In genomic region chr11:53486822-53487594, GRCm38 (mm10) we compare ENCODE assay signal across 9 mouse cellular contexts. TPM values are rescaled to one million over a fixed set of nuclear protein-coding genes. Genes with fewer than 3 reads are reported as not detected.
DNase-seq lines count a peak whose midpoint lies in the region; ATAC-seq lines count a peak whose summit lies in the region.
"Had no signal": no experiment of that assay in that cellular context is flagged by ENCODE, and none has a peak within 500 bp of the region (broad histone marks: within the 10 kb centered on the region; RNA-seq: fewer than 3 reads in every experiment).

No protein-coding gene starts in this region.

- H3K9ac ChIP-seq in heart, embryonic 11.5 days (ENCODE audit: low read depth, low read length), result peak overlapping the region; percentile 56; the same call in 1 of the 2 replicates
- no peak overlapping the region; the same call in 1 of the 2 replicates for H3K9ac ChIP-seq in forebrain, embryonic 15.5 days (replicated peaks)
- H3K9ac ChIP-seq in midbrain, embryonic 12.5 days (replicated peaks), result no peak overlapping the region

- H3K9me3 ChIP-seq in heart, embryonic 11.5 days (replicated peaks; ENCODE audit: control insufficient read depth, low read length), result no peaks in the 10 kb centered on the region
- H3K9me3 ChIP-seq in forebrain, embryonic 15.5 days, result no peaks in the 10 kb centered on the region
- no peaks in the 10 kb centered on the region for H3K9me3 ChIP-seq in midbrain, embryonic 12.5 days

- no peak for ATAC-seq in heart, embryonic 11.5 days (replicated peaks; ENCODE audit: insufficient number of reproducible peaks, low FRiP score, low TSS enrichment)
- ATAC-seq in forebrain, embryonic 15.5 days (replicated peaks), result peak; percentile 57; the same call in 1 of the 2 replicates
- no peak for ATAC-seq in midbrain, embryonic 12.5 days (ENCODE audit: low FRiP score, low read depth)

- no peak overlapping the region for H3K27ac ChIP-seq in heart, embryonic 11.5 days (ENCODE audit: low read depth, low read length)
- H3K27ac ChIP-seq in forebrain, embryonic 15.5 days (replicated peaks), result no peak overlapping the region
- H3K27ac ChIP-seq in midbrain, embryonic 12.5 days (replicated peaks), result no peak overlapping the region
- H3K27ac ChIP-seq: macrophage had no signal

- H3K4me2 ChIP-seq in heart, embryonic 11.5 days, result peak overlapping the region; percentile 66
- H3K4me2 ChIP-seq in forebrain, embryonic 15.5 days (replicated peaks), result peak overlapping the region; percentile 42
- peak overlapping the region; percentile 34 for H3K4me2 ChIP-seq in midbrain, embryonic 12.5 days (replicated peaks)

- WGBS in heart, embryonic 11.5 days (ENCODE audit: insufficient replicate concordance), result 9% methylated on average over 27 of the region's 27 CpGs
- 16% methylated on average over 27 of the region's 27 CpGs for WGBS in forebrain, embryonic 15.5 days
- 12% methylated on average over 27 of the region's 27 CpGs for WGBS in midbrain, embryonic 12.5 days

- no peaks in the 10 kb centered on the region for H3K36me3 ChIP-seq in heart, embryonic 11.5 days (ENCODE audit: control insufficient read depth, insufficient read depth, low read length)
- no peaks in the 10 kb centered on the region for H3K36me3 ChIP-seq in forebrain, embryonic 15.5 days
- no peaks in the 10 kb centered on the region for H3K36me3 ChIP-seq in midbrain, embryonic 12.5 days

- H3K27me3 ChIP-seq in heart, embryonic 11.5 days (ENCODE audit: control insufficient read depth, insufficient read depth, low read length), result peaks cover 14% of the 10 kb centered on the region
- no peaks in the 10 kb centered on the region; the same call in 1 of the 2 replicates for H3K27me3 ChIP-seq in forebrain, embryonic 15.5 days
- peaks cover 74% of the 10 kb centered on the region for H3K27me3 ChIP-seq in midbrain, embryonic 12.5 days

- intact Hi-C loops in heart, postnatal 10 days (cut with DNase I), result no loop called here

- no peak for DNase-seq in heart, postnatal 10 days
- DNase-seq in adrenal gland, postnatal 36 days, result peak; percentile 34 to 45
- DNase-seq in kidney, postnatal 25 days, result peak; percentile 56 to 79
- DNase-seq in yolk sac, embryonic 10.5 days (ENCODE audit: low spot score), result no peak
- no peak for DNase-seq in gastrocnemius, adult 18-20 months (ENCODE audit: low spot score)

- peak overlapping the region; percentile 22 for H3K4me3 ChIP-seq in heart, embryonic 11.5 days (ENCODE audit: low read depth, low read length)
- H3K4me3 ChIP-seq in forebrain, embryonic 15.5 days, result peak overlapping the region; percentile 22
- H3K4me3 ChIP-seq in midbrain, embryonic 12.5 days, result peak overlapping the region; percentile 24; the same call in 1 of the 2 replicates

- peaks cover 15% of the 10 kb centered on the region for H3K4me1 ChIP-seq in heart, embryonic 11.5 days (ENCODE audit: control insufficient read depth, insufficient read depth, low read length)
- H3K4me1 ChIP-seq in forebrain, embryonic 15.5 days, result peaks cover 8% of the 10 kb centered on the region; the same call in 1 of the 2 replicates
- peaks cover 17% of the 10 kb centered on the region for H3K4me1 ChIP-seq in midbrain, embryonic 12.5 days

RNA-seq across cellular contexts. Expression of gene Sowaha, which starts 6.9 kb away (rescaled TPM):
- polyA plus RNA-seq in heart, embryonic 11.5 days (2014; fragmentation: Nextera tagmentation; extraction: Ambion mirVana), result 0.41 and 0.73 TPM in 2 replicates
- under 1 TPM; 0.10 TPM for total RNA-seq in heart, postnatal 10 days (2021)
- total RNA-seq in adrenal gland, postnatal 36 days (2021), result under 1 TPM; 0.20 to 0.30 TPM
- 1.8 and 1.9 TPM in 2 replicates for polyA plus RNA-seq in forebrain, embryonic 15.5 days (2015; fragmentation: Nextera tagmentation; extraction: Ambion mirVana)
- 0.39 and 0.77 TPM in 2 replicates for polyA plus RNA-seq in midbrain, embryonic 12.5 days (2016; fragmentation: Nextera tagmentation; extraction: Ambion mirVana)
- total RNA-seq in gastrocnemius, adult 18-20 months (2021), result under 1 TPM; 0.07 TPM
- polyA plus RNA-seq: macrophage had no signal

RNA-seq across cellular contexts. Expression of gene Gm9945, which starts 7.0 kb away (rescaled TPM):
- polyA plus RNA-seq in heart, embryonic 11.5 days (2014; fragmentation: Nextera tagmentation; extraction: Ambion mirVana), result 0.29 TPM in 1 of 2 replicates, not detected in the other
- not detected for total RNA-seq in heart, postnatal 10 days (2021)
- not detected for total RNA-seq in adrenal gland, postnatal 36 days (2021)
- 0.50 TPM in 1 of 2 replicates, not detected in the other for polyA plus RNA-seq in forebrain, embryonic 15.5 days (2015; fragmentation: Nextera tagmentation; extraction: Ambion mirVana)
- not detected in 2 replicates for polyA plus RNA-seq in midbrain, embryonic 12.5 days (2016; fragmentation: Nextera tagmentation; extraction: Ambion mirVana)
- not detected for total RNA-seq in gastrocnemius, adult 18-20 months (2021)
- polyA plus RNA-seq: macrophage had no signal

RNA-seq across cellular contexts. Expression of gene Gm9837, which starts 16.7 kb away (rescaled TPM):
- not detected in 2 replicates for polyA plus RNA-seq in heart, embryonic 11.5 days (2014; fragmentation: Nextera tagmentation; extraction: Ambion mirVana)
- not detected for total RNA-seq in heart, postnatal 10 days (2021)
- total RNA-seq in adrenal gland, postnatal 36 days (2021), result not detected
- polyA plus RNA-seq in forebrain, embryonic 15.5 days (2015; fragmentation: Nextera tagmentation; extraction: Ambion mirVana), result not detected in 2 replicates
- not detected in 2 replicates for polyA plus RNA-seq in midbrain, embryonic 12.5 days (2016; fragmentation: Nextera tagmentation; extraction: Ambion mirVana)
- not detected for total RNA-seq in gastrocnemius, adult 18-20 months (2021)
- polyA plus RNA-seq: macrophage had no signal

RNA-seq across cellular contexts. Expression of gene Shroom1, which starts 30.0 kb away (rescaled TPM):
- 3.3 and 3.7 TPM in 2 replicates for polyA plus RNA-seq in heart, embryonic 11.5 days (2014; fragmentation: Nextera tagmentation; extraction: Ambion mirVana)
- total RNA-seq in heart, postnatal 10 days (2021), result under 1 TPM; 0.55 to 0.69 TPM
- total RNA-seq in adrenal gland, postnatal 36 days (2021), result 1 to 10 TPM; 2.5 to 6.0 TPM
- 1.6 and 2.3 TPM in 2 replicates for polyA plus RNA-seq in forebrain, embryonic 15.5 days (2015; fragmentation: Nextera tagmentation; extraction: Ambion mirVana)
- polyA plus RNA-seq in midbrain, embryonic 12.5 days (2016; fragmentation: Nextera tagmentation; extraction: Ambion mirVana), result 1.8 and 2.4 TPM in 2 replicates
- total RNA-seq in gastrocnemius, adult 18-20 months (2021), result under 1 TPM; 0.71 to 0.73 TPM
- polyA plus RNA-seq: macrophage had no signal

RNA-seq across cellular contexts. Expression of gene Gm10447, which starts 30.1 kb away (rescaled TPM):
- 0.13 TPM in 1 of 2 replicates, not detected in the other for polyA plus RNA-seq in heart, embryonic 11.5 days (2014; fragmentation: Nextera tagmentation; extraction: Ambion mirVana)
- under 1 TPM in 1 of 2 experiments, not detected in 1; 0.10 TPM for total RNA-seq in heart, postnatal 10 days (2021)
- under 1 TPM; 0.16 to 0.17 TPM for total RNA-seq in adrenal gland, postnatal 36 days (2021)
- 0.08 TPM in 1 of 2 replicates, not detected in the other for polyA plus RNA-seq in forebrain, embryonic 15.5 days (2015; fragmentation: Nextera tagmentation; extraction: Ambion mirVana)
- not detected in 2 replicates for polyA plus RNA-seq in midbrain, embryonic 12.5 days (2016; fragmentation: Nextera tagmentation; extraction: Ambion mirVana)
- not detected for total RNA-seq in gastrocnemius, adult 18-20 months (2021)
- polyA plus RNA-seq: macrophage had no signal

Comparison
In these comparisons a context has a peak if more than half of its experiments do, and no peak if none do; other contexts are left out.
1. DNase-seq: peak in adrenal gland, postnatal 36 days (2 of 2) and kidney, postnatal 25 days (2 of 2); none in heart, postnatal 10 days (0 of 2), yolk sac, embryonic 10.5 days (single experiment) and gastrocnemius, adult 18-20 months (single experiment).
2. Peak in every context shown above with its lines, with median percentiles within 50 percentile points of each other: H3K4me2 ChIP-seq and H3K4me3 ChIP-seq.